Mouse (Mus musculus) intestine, postnatal 0 days (tissue): ENCODE results near the gene Vmn2r6. TPM values are rescaled to one million over a fixed set of nuclear protein-coding genes. Genes with fewer than 3 reads are reported as not detected.
A peak's percentile ranks its signal among the peaks of the same experiment; 100 is the strongest.
"Not testable (repeated sequence)": the region's sequence is repeated elsewhere in the genome, so short reads cannot be mapped to it uniquely, and the experiment has no call there.

Source experiments
- ATAC-seq: fragments of 200-750 bp; cut with Nextera tagmentation; 2 replicates; pipeline ENCODE4 v1.8.0; 2017; ENCODE audit warnings: mild to moderate bottlenecking, moderate TSS enrichment, moderate library complexity
- H3K27ac ChIP-seq: fragments of 300-500 bp; sonication (generic); 2 replicates; pipeline ENCODE4 v1.5.1; 2014; ENCODE audit warnings: mild to moderate bottlenecking, low read depth, low read length, moderate library complexity
- H3K27me3 ChIP-seq: fragments of 300-500 bp; sonication (generic); replicated peaks from 2 replicates; pipeline ENCODE4 v1.6.1; 2014; ENCODE audit warnings: low read length, mixed read lengths; ENCODE audit not compliant: control insufficient read depth, insufficient read depth
- H3K36me3 ChIP-seq: fragments of 300-500 bp; sonication (generic); 2 replicates; pipeline ENCODE4 v1.6.1; 2014; ENCODE audit warnings: mild to moderate bottlenecking, moderate library complexity; ENCODE audit not compliant: control insufficient read depth, insufficient read depth
- H3K4me1 ChIP-seq: fragments of 300-500 bp; sonication (generic); replicated peaks from 2 replicates; pipeline ENCODE4 v1.6.1; 2014; ENCODE audit warnings: antibody characterized with exemption, low read length, mixed read lengths; ENCODE audit not compliant: control insufficient read depth, insufficient read depth
- H3K4me2 ChIP-seq: fragments of 300-500 bp; sonication (generic); replicated peaks from 2 replicates; pipeline ENCODE4 v1.6.1; 2014; ENCODE audit warnings: low read depth, mild to moderate bottlenecking, moderate library complexity
- H3K4me3 ChIP-seq: fragments of 300-500 bp; sonication (generic); 2 replicates; pipeline ENCODE4 v1.5.1; 2014; ENCODE audit warnings: low read depth, low read length
- H3K9ac ChIP-seq: fragments of 300-500 bp; sonication (generic); 2 replicates; pipeline ENCODE4 v1.6.1; 2014; ENCODE audit warnings: mild to moderate bottlenecking, low read depth, low read length
- H3K9me3 ChIP-seq: fragments of 300-500 bp; sonication (generic); 2 replicates; pipeline ENCODE4 v1.6.1; 2016; ENCODE audit warnings: mixed run types; ENCODE audit not compliant: control insufficient read depth
- CTCF ChIP-seq: sonication (generic); IDR thresholded peaks from 2 replicates; pipeline ENCODE4 v1.5.1; 2016; ENCODE audit warnings: low read depth, mild to moderate bottlenecking, control low read depth, antibody characterized with exemption, moderate library complexity
- WGBS: fragments of 180-500 bp; shearing (Covaris S2); extraction: QIAGEN DNeasy Blood & Tissue Kit; methylation state at CpG from one replicate; pipeline ENCODE4 v1.1.7; 2014; 5-methylcytosine and 5-hydroxymethylcytosine counted together
- polyA plus RNA-seq: library from polyadenylated mRNA; unstranded; fragments of >200 nt; fragmentation: Nextera tagmentation; extraction: Ambion mirVana; gene quantifications from 2 replicates; pipeline ENCODE4 v1.2.1, GENCODE M21; 2015

Vmn2r6 gene
- not detected in 2 replicates for polyA plus RNA-seq

DNA sequence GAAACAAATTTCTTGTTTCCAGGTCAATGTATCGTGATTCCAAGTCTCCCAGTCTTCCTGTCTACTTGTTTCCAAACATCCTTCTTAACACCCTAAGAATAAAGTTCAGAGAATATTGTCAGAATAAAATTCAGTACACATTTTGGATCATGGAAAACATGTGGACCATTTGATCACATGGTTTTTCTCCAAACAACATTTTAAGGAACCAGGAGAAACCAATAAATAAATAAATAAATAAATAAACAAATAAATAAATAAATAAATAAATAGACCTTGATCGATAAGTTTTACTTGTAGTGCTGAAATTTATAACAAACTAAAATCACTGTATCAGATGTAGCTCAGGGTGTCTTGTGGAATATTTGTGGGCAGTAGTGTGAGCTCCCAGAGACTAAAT is at the start of gene Vmn2r6:
Gene Vmn2r6, minus strand, starts transcription at position 101 of the 400 bp plus-strand sequence.
- H3K9me3 ChIP-seq, H3K27me3 ChIP-seq, H3K9ac ChIP-seq, H3K4me1 ChIP-seq, H3K27ac ChIP-seq, H3K4me3 ChIP-seq, ATAC-seq, H3K36me3 ChIP-seq, H3K4me2 ChIP-seq: not testable (repeated sequence)
- 91% methylated on average over 2 of the region's 2 CpGs for WGBS

DNA sequence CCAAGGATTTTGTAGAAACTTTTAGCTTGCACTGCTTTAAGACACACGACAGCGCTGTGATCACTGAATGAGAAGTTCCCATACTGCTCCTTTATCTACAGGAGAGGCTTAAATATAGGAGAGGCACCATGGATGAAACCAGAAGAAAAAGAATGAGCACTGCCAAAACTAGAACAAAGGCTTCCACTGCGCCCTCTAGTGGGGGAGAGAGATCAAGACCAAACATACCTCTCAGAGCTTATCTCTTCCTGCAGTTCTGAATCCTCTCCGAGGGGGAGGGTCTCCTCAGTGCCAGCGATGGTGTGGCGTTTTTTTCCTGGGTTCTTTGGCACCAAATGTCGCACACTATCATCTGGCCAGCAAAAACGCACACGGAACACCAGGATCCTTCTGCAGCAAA is 22.0 kb upstream of the Vmn2r6 start:
- peak; percentile 47 for TF ChIP-seq CTCF
- Histone ChIP-seq H3K27me3 (no peaks in the 10 kb centered on the region), H3K9ac (no peak overlapping the region), H3K36me3 (no peaks in the 10 kb centered on the region), H3K4me3 (no peak overlapping the region), H3K4me2 (no peak overlapping the region), H3K9me3 (no peaks in the 10 kb centered on the region), H3K27ac (no peak overlapping the region), H3K4me1 (no peaks in the 10 kb centered on the region)
- 68% methylated on average over 9 of the region's 9 CpGs for WGBS
- no peak for ATAC-seq

DNA sequence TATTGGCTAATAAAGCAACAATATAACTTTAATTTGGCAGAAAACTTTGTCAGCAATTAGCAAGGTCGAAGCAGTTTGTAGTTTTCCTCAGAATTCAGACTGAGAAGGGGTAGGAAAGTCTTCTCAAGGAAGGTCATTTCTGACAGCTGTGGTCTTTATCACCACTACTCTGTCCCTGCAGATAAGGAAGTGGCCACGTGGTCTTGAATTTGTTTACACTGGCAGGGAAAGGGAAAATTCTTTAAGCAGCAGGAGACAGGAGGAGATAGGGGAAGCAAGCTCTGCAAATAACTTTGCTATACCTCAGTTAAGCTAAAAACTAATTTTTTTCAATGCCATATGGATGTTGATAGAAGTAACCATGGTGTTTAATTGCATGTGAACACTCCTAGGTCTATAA is 3.2 kb upstream of the Vmn2r6 start:
- not testable (repeated sequence) for H3K27ac ChIP-seq, ATAC-seq, H3K4me3 ChIP-seq, H3K36me3 ChIP-seq, H3K4me2 ChIP-seq, H3K4me1 ChIP-seq, H3K27me3 ChIP-seq, H3K9ac ChIP-seq, H3K9me3 ChIP-seq
- 12% methylated on average over 2 of the region's 2 CpGs for whole genome bisulfite sequencing

DNA sequence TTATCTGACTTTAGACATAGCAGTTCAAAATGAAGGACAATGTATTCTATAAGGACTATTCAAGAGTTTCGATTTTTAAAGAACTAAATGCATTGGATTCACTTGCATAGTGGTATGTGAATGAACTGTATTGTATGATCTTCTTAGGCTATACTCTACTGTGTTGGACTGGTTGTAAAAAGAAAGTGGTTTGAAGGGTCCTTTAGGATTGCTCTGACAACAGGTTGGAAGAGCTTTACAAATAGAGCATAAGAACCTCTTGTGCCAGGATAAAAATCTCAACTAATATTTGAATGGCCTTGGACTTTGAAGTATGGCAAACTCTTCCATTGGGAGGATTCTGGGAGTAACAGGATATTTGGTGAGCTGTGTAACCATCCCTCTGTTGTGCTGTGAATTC is 42.0 kb downstream of the Vmn2r6 start:
- not testable (repeated sequence) for H3K9ac ChIP-seq, H3K4me3 ChIP-seq, ATAC-seq, H3K36me3 ChIP-seq, H3K9me3 ChIP-seq, H3K27ac ChIP-seq, H3K4me1 ChIP-seq, H3K27me3 ChIP-seq, H3K4me2 ChIP-seq
- 71% methylated on average over 1 of the region's 1 CpGs for WGBS

DNA sequence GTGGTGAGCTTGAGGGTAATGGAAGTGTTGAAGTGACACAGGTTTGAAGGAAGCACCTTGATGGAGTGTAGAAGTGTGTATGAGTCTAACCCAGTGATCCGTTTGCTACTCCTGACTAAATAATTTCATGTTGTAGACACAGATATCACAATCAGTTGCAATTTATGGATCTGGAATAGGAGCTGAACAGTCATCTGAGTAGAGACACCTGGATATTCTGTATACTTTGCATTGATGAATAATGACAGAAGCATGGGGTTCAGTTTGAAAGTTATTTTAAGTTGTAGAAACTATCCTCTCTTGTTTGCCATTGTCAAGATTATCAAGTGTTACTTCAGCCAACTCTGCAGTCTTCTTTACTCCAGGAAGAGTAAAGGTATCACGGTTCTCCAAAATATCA is 55.9 kb downstream of the Vmn2r6 start, which contains the start of gene Vmn2r5:
Gene Vmn2r5, minus strand, starts transcription at position 101 of the 400 bp plus-strand sequence.
- not testable (repeated sequence) for H3K4me3 ChIP-seq, H3K4me1 ChIP-seq, H3K36me3 ChIP-seq, H3K27me3 ChIP-seq, H3K4me2 ChIP-seq, H3K27ac ChIP-seq, H3K9ac ChIP-seq, H3K9me3 ChIP-seq, ATAC-seq
- WGBS, result no CpG with 5 or more reads among the region's 2 CpGs

Other genes starting within 250 kb of the Vmn2r6 start
- not detected in 2 replicates for gene Vmn2r4, start 150.5 kb downstream of the Vmn2r6 start, polyA plus RNA-seq
- not detected in 2 replicates for gene Vmn2r5, start 56.0 kb downstream of the Vmn2r6 start, polyA plus RNA-seq